Mouse (Mus musculus) induced T-regulatory cell, adult 2 months (primary cell): ENCODE data around the gene Fasn.
"Not testable (repeated sequence)": the region's sequence is repeated elsewhere in the genome, so short reads cannot be mapped to it uniquely, and the experiment has no call there.

Experiments used
- DNase-seq: peaks from one replicate; pipeline ENCODE4 v3.0.0-alpha.2; 2012; ENCODE audit warnings: low read depth

Gene Fasn

DNA sequence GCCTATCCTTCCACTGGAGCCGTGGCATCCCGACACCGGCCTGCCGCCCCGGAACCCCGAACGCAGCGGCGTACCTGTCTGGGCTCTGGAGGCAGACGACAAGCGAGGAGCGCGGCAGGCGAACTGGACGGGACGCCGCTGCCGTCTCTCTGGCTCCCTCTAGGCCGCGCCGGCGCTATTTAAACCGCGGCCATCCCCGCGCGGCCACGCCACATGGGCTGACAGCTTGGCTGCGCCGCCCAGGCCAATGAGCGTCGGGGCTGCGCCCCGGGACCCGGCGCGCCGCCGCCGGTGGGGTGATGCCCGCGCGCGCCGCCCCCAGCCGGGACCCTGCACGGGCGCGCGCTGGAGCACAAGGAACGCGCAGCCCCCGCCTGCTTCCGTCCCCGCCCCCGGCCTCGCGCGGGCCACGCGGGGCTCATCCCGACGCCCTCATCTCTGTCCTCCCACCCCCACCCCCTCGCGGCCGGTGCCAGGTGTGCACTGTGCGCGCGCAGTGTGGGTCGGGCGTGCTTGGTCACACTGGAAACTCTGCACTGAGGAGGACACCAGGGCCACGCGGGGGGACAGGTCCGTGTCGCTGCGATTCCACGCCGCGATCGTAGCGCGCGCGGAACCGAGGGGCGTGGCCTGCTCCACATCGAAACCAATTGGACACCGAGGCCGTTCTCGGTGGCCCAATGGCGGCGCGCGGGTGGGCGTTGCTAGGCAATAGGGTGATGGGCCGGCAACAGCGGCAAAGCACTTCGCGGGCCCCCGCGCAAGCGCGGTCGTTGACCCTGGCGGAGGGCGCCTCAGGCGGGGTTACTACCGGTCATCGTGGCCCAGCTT lies at the start of gene Fasn:
Gene Fasn, minus strand, starts transcription at position 592 of the 831 bp plus-strand sequence.
- DNase-seq, result peak; percentile 96

- no peak for DNase-seq
These were observed 48.9 kb upstream of the Fasn start for GRCm38 (mm10) chr11:120873206-120873605.

DNA sequence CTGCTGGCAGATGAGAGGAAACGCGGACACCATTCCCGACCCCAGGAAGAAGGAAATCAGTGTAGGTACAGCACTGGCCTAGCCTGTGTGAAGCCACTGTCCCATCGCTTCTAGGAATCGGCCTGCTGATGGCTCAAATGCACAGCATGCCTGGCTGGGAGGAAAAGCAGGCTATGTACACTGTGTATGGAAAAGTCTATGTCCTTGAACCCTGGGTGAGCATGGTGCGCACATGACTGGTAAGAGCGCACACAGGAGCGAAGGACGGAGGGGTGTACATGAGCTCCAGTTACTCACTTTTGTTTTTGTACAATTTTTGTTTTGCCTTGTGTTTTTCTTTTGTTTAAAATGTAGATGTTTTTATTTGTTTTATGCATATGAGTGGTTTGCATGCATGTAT lies 47.2 kb upstream of the Fasn start:
- DNase-seq, result no peak

DNA sequence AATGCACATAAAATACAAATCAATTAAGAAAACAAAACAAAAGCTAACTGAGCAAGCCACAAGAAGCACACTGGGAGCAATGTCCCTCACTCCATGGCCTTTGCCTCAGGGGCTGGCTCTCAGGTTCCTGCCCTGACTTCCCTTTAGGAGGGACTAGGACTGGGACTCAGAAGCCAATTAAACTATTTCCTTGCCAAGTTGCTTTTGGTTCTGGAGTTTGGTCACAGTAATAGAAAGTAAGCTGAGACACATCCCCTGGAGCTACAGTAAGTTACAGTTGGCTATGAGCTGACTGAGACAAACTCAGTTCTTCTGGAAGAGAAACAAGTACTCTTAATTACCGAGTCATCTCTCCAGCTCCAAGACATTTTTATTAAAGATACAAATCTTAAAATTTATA lies 41.5 kb upstream of the Fasn start:
- no peak for DNase-seq

GRCm38 (mm10) chr11:120862819-120863218 lies 38.5 kb upstream of the Fasn start:
- DNase-seq, result no peak

DNA sequence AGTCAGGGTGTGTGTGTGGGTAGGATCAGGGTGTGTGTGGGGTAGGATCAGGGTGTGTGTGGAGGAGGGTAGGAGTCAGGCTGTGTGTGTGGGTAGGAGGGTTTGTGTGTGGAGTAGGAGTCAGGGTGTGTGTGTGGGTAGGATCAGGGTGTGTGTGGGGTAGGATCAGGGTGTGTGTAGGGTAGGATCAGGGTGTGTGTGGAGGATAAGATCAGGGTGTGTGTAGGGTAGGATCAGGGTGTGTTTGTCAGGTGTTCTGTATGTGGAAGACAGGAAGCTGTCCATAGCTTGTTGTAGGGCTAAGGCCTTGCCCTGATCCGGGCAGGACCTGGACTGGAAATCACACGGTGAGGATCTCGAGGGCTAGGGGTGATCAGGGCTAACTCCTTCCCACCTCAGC lies 31.6 kb upstream of the Fasn start:
- not testable (repeated sequence) for DNase-seq

DNA sequence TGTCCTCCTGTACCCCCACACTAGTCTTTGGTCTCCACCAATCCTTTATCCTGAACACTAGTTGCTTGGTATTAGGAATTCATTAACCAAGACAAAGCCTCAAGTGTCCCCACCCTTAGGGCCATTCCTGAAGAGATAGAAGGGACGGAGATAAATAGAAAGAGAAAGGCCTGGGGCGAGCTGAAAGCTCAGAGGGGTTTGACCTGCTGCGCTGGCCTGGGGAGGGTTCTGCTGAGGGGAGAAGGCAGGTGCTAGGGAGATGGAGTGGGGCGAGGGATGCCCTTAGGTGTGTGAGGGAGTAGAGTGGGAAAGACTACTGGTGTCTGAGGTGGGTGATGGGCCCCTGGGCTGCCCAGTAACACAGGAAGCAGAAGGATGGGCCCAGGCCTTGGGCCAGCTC lies 29.4 kb upstream of the Fasn start:
- DNase-seq, result no peak

GRCm38 (mm10) chr11:120853158-120853557 lies 28.8 kb upstream of the Fasn start:
- no peak for DNase-seq

GRCm38 (mm10) chr11:120852083-120852935 lies 28.0 kb upstream of the Fasn start:
- peak; percentile 29 for DNase-seq

DNA sequence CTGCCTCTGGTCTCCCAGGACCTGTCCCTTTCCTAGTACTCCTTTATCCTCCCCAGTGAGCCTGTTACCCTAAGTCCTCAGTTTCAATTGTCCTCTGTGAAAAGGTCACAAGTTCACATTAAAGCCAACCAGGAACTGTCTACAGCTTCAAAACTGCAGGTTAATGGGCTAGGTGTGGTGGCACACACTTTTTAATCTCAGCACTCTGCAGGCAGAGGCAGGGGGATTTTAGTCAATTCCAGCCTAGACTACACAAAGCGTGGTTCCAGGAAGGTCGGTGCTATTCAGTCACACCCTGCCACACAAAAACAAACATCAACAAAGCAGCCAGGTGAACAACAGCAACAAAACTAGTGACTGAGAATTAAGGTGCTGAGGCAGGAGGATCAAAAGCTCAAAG lies 27.2 kb upstream of the Fasn start:
- peak; percentile 45 for DNase-seq

GRCm38 (mm10) chr11:120851132-120851531 lies 26.8 kb upstream of the Fasn start:
- peak; percentile 17 for DNase-seq

- peak; percentile 59 for DNase-seq
These were observed 26.1 kb upstream of the Fasn start for GRCm38 (mm10) chr11:120850331-120851030.

GRCm38 (mm10) chr11:120846725-120847475 lies 22.6 kb upstream of the Fasn start:
- DNase-seq, result no peak

DNA sequence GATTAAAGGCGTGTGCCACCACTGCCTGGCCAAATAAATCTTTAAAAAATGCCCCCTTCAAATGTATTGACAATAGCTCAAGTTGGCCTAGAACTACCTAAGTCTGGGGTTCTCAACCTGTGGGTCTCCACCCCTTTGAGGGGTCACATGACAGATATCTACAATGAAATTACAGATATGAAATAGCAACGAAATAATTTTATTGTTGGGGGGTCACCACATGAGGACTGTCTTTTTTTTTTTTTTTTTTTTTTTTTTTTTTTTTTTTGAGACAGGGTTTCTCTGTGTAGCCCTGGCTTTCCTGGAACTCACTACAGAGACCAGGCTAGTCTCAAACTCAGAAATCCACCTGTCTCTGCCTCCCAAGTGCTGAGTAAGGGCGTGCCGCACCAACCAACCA lies 20.0 kb upstream of the Fasn start:
- no peak for DNase-seq

- no peak for DNase-seq
These were observed 9.4 kb upstream of the Fasn start for GRCm38 (mm10) chr11:120833555-120834280.

DNA sequence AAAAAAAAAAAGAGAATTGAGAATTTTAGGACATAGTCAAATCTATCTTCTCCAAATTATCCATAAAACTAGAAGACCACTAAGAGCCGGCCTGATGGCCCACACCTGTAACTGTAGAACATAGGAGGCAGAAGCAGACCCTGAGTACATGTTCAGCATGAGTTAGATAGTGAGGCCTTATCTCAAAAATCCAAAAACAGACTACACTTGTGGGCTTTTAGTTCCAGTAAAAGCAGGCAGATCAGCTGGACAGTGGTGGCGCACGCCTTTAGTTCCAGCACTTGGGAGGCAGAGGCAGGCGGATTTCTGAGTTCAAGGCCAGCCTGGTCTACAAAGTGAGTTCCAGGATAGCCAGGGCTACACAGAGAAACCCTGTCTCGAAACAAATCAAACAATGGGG lies 8.6 kb upstream of the Fasn start:
- DNase-seq, result not testable (repeated sequence)

DNA sequence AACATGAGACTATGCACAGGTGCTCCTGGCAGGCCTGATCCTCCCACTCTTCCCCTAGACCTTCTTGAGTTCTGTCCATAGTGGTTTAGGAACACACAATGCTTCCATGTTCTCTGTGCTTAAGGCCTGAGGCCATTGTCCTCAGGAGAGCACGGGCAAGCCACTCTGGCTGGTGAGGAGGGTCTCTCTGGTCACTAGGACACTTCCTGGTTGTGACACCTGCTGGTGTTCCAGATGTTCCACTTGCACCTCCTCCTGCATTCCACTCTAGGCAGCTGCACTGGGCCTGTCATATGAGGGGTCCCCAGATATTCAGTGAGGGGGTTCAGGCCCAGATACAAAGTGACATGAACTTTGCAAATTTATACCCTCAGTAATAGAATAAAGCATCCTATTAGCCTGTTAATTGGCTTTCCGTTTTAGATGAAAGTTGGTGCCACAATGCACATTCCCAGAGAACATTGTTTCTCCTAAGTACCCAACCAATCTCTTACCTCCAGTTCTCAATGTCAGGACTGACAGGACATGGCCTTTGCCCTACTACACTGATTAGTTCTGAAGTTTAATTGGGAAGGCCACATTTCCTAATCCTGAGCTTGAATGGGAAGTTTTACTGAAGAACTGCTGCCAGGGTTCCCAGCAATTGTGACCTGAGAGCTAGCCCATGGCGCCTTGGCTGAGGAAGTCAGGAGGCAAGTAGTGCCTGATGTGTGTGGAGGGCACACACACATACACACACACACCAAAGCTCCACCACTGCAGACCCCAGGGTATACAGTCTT lies 7.5 kb upstream of the Fasn start:
- DNase-seq, result no peak

DNA sequence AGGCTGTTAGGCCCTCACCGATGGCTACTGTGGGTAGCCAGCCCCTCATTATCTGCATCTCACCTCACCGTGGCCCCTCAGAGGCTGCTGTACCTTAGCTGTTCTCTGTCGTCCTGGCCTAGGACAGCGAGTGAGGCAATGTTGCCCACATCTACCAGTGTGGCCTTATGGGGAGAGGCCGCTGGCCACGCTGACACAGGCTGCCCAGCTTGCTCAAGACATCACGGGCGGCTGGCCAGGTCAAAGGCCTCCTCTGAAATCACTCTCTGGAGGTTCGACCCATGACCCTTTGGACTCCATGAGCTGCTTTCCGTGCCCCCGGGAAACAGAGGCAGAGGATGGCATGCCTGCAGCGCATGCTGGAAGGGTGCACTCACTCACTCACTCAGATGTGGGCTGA lies 6.3 kb upstream of the Fasn start:
- no peak for DNase-seq

GRCm38 (mm10) chr11:120829757-120830532 lies 5.6 kb upstream of the Fasn start:
- DNase-seq, result no peak
